Mouse (Mus musculus) neutrophil, adult 59 days (primary cell): ENCODE data around the gene Fam83b. TPM values are rescaled to one million over a fixed set of nuclear protein-coding genes. Genes with fewer than 3 reads are reported as not detected.

Source experiments
- total RNA-seq, 2 experiments: library from RNA; stranded (reverse); gene quantifications; 1 replicate in 1 of 2; 2 replicates in 1 of 2; pipeline ENCODE4 v1.2.4; 2023

The Fam83b gene
- not detected for total RNA-seq

DNA sequence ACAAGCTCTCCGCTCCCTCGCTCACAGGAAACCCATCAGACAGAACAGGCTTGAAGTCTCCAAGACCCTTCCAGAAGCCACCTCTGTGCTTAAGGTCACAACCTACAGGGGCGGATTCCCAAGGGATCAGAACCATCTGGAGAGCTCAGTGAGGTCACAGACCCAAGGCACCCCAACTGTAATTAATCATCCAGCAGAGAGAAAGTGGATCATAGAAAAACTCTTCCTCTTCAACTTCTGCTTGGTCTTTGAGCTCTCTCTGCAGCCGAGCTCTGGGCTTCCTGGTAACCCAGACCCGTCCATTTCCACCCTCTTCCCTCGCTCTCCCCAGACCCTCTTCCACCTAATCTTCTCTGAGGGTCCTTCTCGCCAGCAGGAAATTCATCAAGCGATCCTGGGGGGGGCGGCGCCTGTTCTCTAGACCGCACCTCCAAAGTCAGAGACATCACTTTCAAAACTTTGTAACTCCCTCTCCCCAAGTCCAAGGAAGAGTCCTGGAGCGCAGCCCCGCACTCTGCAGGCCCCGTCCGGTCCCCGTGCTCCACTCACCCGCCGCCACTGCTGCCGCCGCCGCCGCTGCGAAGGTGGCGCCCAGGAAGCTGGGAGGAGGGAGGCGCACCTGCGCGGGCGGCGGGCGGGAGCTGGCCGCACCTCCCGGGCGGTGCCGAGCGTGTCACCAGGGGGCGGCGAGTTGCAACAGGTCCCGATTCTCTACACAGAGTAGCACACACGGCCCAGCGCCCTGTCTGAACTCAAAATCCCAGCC, at the start of gene Fam83b:
TSS of gene Fam83b (minus strand) at position 602 of the 766 bp plus-strand sequence.

Other genes starting within 250 kb of the Fam83b start
- not detected for gene Hcrtr2, start 243.3 kb downstream of the Fam83b start, total RNA-seq